Mouse (Mus musculus): Measurements from ENCODE around the gene Gm20481. TPM values are rescaled to one million over a fixed set of nuclear protein-coding genes. Genes with fewer than 3 reads are reported as not detected.

Gm20481 gene
- polyA plus RNA-seq, 1 experiment: not detected

Other genes starting within 250 kb of the Gm20481 start
- 55.7 and 73.2 TPM in 2 replicates for gene C4b, start 226.0 kb upstream of the Gm20481 start, polyA plus RNA-seq (2012; rRNA removed)
- gene Cyp21a1, start 165.4 kb upstream of the Gm20481 start, polyA plus RNA-seq (2012; rRNA removed): not detected in 2 replicates
- gene Stk19, start 133.0 kb upstream of the Gm20481 start, polyA plus RNA-seq (2012; rRNA removed): 37.0 and 47.5 TPM in 2 replicates
- gene Dxo, start 132.9 kb upstream of the Gm20481 start, polyA plus RNA-seq (2012; rRNA removed): 32.3 and 45.6 TPM in 2 replicates
- gene Skiv2l, start 119.7 kb upstream of the Gm20481 start, polyA plus RNA-seq (2012; rRNA removed): 50.3 and 58.0 TPM in 2 replicates
- 50.4 and 50.6 TPM in 2 replicates for gene Nelfe, start 119.5 kb upstream of the Gm20481 start, polyA plus RNA-seq (2012; rRNA removed)
- gene Cfb, start 107.4 kb upstream of the Gm20481 start, polyA plus RNA-seq (2012; rRNA removed): 35.7 and 41.6 TPM in 2 replicates
- 6.6 and 8.5 TPM in 2 replicates for gene Zbtb12, start 90.4 kb upstream of the Gm20481 start, polyA plus RNA-seq (2012; rRNA removed)
- gene Gm20547, start 87.9 kb upstream of the Gm20481 start, polyA plus RNA-seq (2012; rRNA removed): 0.04 TPM in 1 of 2 replicates, not detected in the other
- 43.0 and 45.6 TPM in 2 replicates for gene C2, start 71.6 kb upstream of the Gm20481 start, polyA plus RNA-seq (2012; rRNA removed)
- 124 and 129 TPM in 2 replicates for gene Ehmt2, start 71.4 kb upstream of the Gm20481 start, polyA plus RNA-seq (2012; rRNA removed)
- 4.5 and 5.1 TPM in 2 replicates for gene Slc44a4, start 55.4 kb upstream of the Gm20481 start, polyA plus RNA-seq (2012; rRNA removed)
- gene Neu1, start 38.7 kb upstream of the Gm20481 start, polyA plus RNA-seq (2012; rRNA removed): 27.9 and 32.0 TPM in 2 replicates
- gene Hspa1b, start 10.7 kb upstream of the Gm20481 start, polyA plus RNA-seq (2012; rRNA removed): 100 and 116 TPM in 2 replicates
- gene Hspa1a, start 2.2 kb downstream of the Gm20481 start, polyA plus RNA-seq (2012; rRNA removed): 52.7 and 54.4 TPM in 2 replicates
- 0.47 and 0.54 TPM in 2 replicates for gene Hspa1l, start 2.8 kb downstream of the Gm20481 start, polyA plus RNA-seq (2012; rRNA removed)
- gene Lsm2, start 11.9 kb downstream of the Gm20481 start, polyA plus RNA-seq (2012; rRNA removed): 47.8 and 58.4 TPM in 2 replicates
- gene Vars, start 31.1 kb downstream of the Gm20481 start, polyA plus RNA-seq (2012; rRNA removed): 49.8 and 53.0 TPM in 2 replicates
- gene Vwa7, start 46.7 kb downstream of the Gm20481 start, polyA plus RNA-seq (2012; rRNA removed): 5.2 and 6.1 TPM in 2 replicates
- gene Sapcd1, start 58.1 kb downstream of the Gm20481 start, polyA plus RNA-seq (2012; rRNA removed): 0.77 and 0.81 TPM in 2 replicates
- 1.2 and 1.4 TPM in 2 replicates for gene Msh5, start 76.8 kb downstream of the Gm20481 start, polyA plus RNA-seq (2012; rRNA removed)
- 149 and 191 TPM in 2 replicates for gene Clic1, start 80.1 kb downstream of the Gm20481 start, polyA plus RNA-seq (2012; rRNA removed)
- 60.5 and 68.6 TPM in 2 replicates for gene Ddah2, start 89.1 kb downstream of the Gm20481 start, polyA plus RNA-seq (2012; rRNA removed)
- 0.26 and 0.37 TPM in 2 replicates for gene Ly6g6c, start 95.5 kb downstream of the Gm20481 start, polyA plus RNA-seq (2012; rRNA removed)
- gene Mpig6b, start 96.3 kb downstream of the Gm20481 start, polyA plus RNA-seq (2012; rRNA removed): 0.44 and 0.48 TPM in 2 replicates
- 9.5 and 12.9 TPM in 2 replicates for gene Ly6g6e, start 107.0 kb downstream of the Gm20481 start, polyA plus RNA-seq (2012; rRNA removed)
- gene Ly6g6d, start 108.2 kb downstream of the Gm20481 start, polyA plus RNA-seq (2012; rRNA removed): 5.4 and 5.8 TPM in 2 replicates
- gene Ly6g6f, start 115.7 kb downstream of the Gm20481 start, polyA plus RNA-seq (2012; rRNA removed): 0.15 TPM in 1 of 2 replicates, not detected in the other
- 104 and 114 TPM in 2 replicates for gene Abhd16a, start 119.4 kb downstream of the Gm20481 start, polyA plus RNA-seq (2012; rRNA removed)
- not detected in 2 replicates for gene Ly6g5c, start 138.4 kb downstream of the Gm20481 start, polyA plus RNA-seq (2012; rRNA removed)
- 1.0 and 1.2 TPM in 2 replicates for gene Ly6g5b, start 145.5 kb downstream of the Gm20481 start, polyA plus RNA-seq (2012; rRNA removed)
- 16.2 and 19.3 TPM in 2 replicates for gene Gpank1, start 151.5 kb downstream of the Gm20481 start, polyA plus RNA-seq (2012; rRNA removed)
- gene Csnk2b, start 152.1 kb downstream of the Gm20481 start, polyA plus RNA-seq (2012; rRNA removed): 116 and 122 TPM in 2 replicates
- 10.2 and 12.6 TPM in 2 replicates for gene D17H6S53E, start 156.5 kb downstream of the Gm20481 start, polyA plus RNA-seq (2012; rRNA removed)
- gene Apom, start 162.1 kb downstream of the Gm20481 start, polyA plus RNA-seq (2012; rRNA removed): 0.22 and 0.29 TPM in 2 replicates
- gene Bag6, start 165.3 kb downstream of the Gm20481 start, polyA plus RNA-seq (2012; rRNA removed): 130 and 136 TPM in 2 replicates
- 170 and 213 TPM in 2 replicates for gene Prrc2a, start 195.0 kb downstream of the Gm20481 start, polyA plus RNA-seq (2012; rRNA removed)
- 11.2 and 13.3 TPM in 2 replicates for gene Aif1, start 206.2 kb downstream of the Gm20481 start, polyA plus RNA-seq (2012; rRNA removed)
- gene Lst1, start 218.5 kb downstream of the Gm20481 start, polyA plus RNA-seq (2012; rRNA removed): 20.4 and 23.0 TPM in 2 replicates
- gene Ltb, start 224.5 kb downstream of the Gm20481 start, polyA plus RNA-seq (2012; rRNA removed): 2.6 and 3.5 TPM in 2 replicates
- gene Tnf, start 232.1 kb downstream of the Gm20481 start, polyA plus RNA-seq (2012; rRNA removed): 0.55 and 0.83 TPM in 2 replicates
- gene Lta, start 235.4 kb downstream of the Gm20481 start, polyA plus RNA-seq (2012; rRNA removed): 0.29 and 0.43 TPM in 2 replicates

Measured in urinary bladder, adult 2 months (tissue).